Mouse (Mus musculus): ENCODE data around the gene Dusp23. TPM values are rescaled to one million over a fixed set of nuclear protein-coding genes. Genes with fewer than 3 reads are reported as not detected.

The Dusp23 gene
- polyA plus RNA-seq, 1 experiment from 2014 or later, result 6.2 TPM

DNA sequence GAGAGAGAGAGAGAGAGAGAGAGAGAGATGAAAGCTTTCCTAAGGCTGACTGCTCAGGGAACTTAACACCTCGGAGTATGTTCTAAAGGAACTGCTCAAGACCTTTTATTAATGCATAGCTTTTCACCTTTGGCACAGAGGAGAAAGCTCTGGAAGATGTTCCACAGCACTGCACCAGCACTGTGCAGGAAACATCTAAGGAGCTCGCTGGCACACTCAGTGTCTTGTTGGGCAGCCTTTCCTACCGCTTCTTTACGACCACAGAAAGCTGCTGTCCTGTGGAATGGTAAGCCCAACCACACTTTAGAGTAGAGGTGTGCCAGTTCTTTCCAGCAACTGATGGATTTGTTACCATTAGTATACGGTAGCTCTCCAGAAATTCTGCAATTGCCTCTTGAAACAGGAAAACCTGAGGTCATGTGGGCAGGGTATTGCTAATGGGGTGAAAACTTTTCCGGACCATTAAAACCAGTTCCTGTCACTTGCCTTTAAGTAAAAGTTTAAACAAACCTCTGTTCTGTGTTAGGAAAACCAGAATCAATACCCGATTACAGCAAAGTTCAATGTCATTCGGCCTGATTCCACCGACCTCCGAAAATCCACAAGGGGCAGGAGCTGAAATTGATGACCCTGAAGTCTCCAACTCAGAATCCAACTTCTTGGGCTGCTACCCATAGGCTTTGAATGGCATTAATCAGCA, 18.7 kb upstream of the Dusp23 start:
- no peak overlapping the region for H3K27ac ChIP-seq (ENCODE audit: low read length)
- H3K4me2 ChIP-seq (ENCODE audit: low read length), result no peak overlapping the region
- H3K9me3 ChIP-seq (ENCODE audit: control insufficient read depth, low read length), result no peaks in the 10 kb centered on the region
- H3K4me1 ChIP-seq (replicated peaks; ENCODE audit: control insufficient read depth, insufficient read depth, low read length), result no peaks in the 10 kb centered on the region
- H3K4me3 ChIP-seq (replicated peaks; ENCODE audit: low read length), result no peak overlapping the region
- H3K27me3 ChIP-seq (replicated peaks; ENCODE audit: control insufficient read depth, insufficient read depth, low read length), result no peaks in the 10 kb centered on the region
- H3K36me3 ChIP-seq (ENCODE audit: control insufficient read depth, insufficient read depth), result no peaks in the 10 kb centered on the region
- 91% methylated on average over 10 of the region's 10 CpGs for WGBS
- no peak overlapping the region for H3K9ac ChIP-seq (replicated peaks; ENCODE audit: low read depth, low read length)
- ATAC-seq, result no peak

DNA sequence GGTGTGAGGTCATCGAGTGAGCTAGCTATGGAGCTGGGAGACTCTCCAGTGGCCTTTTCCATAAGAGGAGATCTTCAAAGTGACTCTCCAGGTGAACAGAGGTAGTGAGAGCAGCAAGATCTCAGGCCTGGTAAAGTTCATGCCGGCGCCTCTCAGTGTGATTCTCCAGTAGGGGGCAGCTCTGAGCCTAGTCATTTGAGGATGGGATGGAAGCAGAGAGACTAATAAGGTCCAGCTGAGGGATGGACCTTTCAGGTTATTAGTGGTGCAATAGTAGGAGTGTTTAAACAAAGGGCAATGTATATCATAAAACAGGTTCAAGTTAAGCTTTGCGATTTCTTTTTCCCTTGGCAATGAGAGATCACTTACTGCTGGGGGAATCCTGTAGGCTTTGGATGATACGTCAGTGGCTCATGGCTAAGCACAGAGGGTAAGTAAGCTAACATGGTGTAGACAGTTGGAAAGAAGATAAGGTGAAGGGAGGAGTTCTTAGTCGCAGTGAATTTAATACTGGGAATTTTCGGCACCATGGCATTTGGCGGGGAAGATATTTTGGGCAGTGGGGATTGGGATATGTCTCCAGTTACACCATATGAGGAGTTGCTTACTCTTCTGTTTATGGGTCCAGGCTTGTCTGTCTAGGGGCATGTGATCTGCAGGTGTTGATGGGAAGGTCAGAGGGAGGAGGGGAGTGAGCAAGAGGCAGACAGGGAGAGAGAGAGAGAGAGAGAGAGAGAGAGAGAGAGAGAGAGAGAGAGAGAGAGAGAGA, 17.9 kb upstream of the Dusp23 start:
- no peaks in the 10 kb centered on the region for H3K9me3 ChIP-seq (ENCODE audit: control insufficient read depth, low read length)
- no peaks in the 10 kb centered on the region for H3K27me3 ChIP-seq (replicated peaks; ENCODE audit: control insufficient read depth, insufficient read depth, low read length)
- no peak overlapping the region for H3K4me2 ChIP-seq (ENCODE audit: low read length)
- H3K27ac ChIP-seq (ENCODE audit: low read length), result no peak overlapping the region
- no peak overlapping the region for H3K9ac ChIP-seq (replicated peaks; ENCODE audit: low read depth, low read length)
- H3K36me3 ChIP-seq (ENCODE audit: control insufficient read depth, insufficient read depth), result no peaks in the 10 kb centered on the region
- H3K4me3 ChIP-seq (replicated peaks; ENCODE audit: low read length), result no peak overlapping the region
- H3K4me1 ChIP-seq (replicated peaks; ENCODE audit: control insufficient read depth, insufficient read depth, low read length), result no peaks in the 10 kb centered on the region
- no peak for ATAC-seq
- WGBS, result 63% methylated on average over 8 of the region's 8 CpGs

DNA sequence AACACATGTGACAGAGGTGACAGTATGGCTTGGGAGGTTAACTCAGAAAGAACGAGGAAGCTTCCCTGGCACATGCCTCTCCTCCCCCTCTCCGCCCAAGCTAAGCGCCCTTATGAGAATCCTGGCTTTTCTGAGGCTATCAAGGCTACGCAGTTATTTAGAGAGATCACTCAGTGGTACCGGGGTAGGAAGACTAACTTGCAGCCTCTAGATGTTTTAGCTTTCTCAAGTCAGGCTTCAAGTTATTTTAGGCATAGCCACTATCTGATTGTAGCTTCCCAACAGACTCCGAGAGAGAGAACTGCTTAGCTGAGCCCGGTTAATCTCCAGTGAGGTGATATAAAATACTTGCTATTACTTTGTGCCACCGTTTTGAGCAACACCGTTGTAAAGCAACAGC, 16.6 kb upstream of the Dusp23 start:
- H3K9ac ChIP-seq (replicated peaks; ENCODE audit: low read depth, low read length), result no peak overlapping the region
- 87% methylated on average over 9 of the region's 9 CpGs for WGBS
- no peaks in the 10 kb centered on the region for H3K9me3 ChIP-seq (ENCODE audit: control insufficient read depth, low read length)
- no peak overlapping the region for H3K4me2 ChIP-seq (ENCODE audit: low read length)
- no peaks in the 10 kb centered on the region for H3K27me3 ChIP-seq (replicated peaks; ENCODE audit: control insufficient read depth, insufficient read depth, low read length)
- no peak for ATAC-seq
- H3K36me3 ChIP-seq (ENCODE audit: control insufficient read depth, insufficient read depth), result no peaks in the 10 kb centered on the region
- H3K4me1 ChIP-seq (replicated peaks; ENCODE audit: control insufficient read depth, insufficient read depth, low read length), result no peaks in the 10 kb centered on the region
- H3K27ac ChIP-seq (ENCODE audit: low read length), result no peak overlapping the region
- H3K4me3 ChIP-seq (replicated peaks; ENCODE audit: low read length), result no peak overlapping the region

DNA sequence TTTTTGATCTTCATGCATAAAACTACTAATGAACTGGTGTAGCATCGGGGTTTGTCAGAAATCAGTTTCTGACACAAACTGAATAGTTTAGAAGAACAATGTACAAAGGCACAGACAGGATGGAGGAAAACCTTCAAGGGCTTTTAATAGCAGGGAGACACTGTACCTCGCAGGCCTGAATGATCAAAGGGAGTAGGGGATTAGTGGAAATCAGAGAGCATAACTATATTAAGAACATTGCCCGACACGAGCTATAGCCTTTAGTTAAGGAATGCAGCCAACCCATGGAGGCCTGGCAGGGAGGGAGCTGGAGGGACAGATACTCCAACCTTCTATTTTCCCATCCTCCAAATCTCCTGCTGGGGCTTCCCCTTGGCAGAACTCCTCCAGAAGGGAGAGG, 14.5 kb upstream of the Dusp23 start:
- Histone ChIP-seq H3K27me3 (replicated peaks; ENCODE audit: control insufficient read depth, insufficient read depth, low read length) (no peaks in the 10 kb centered on the region), H3K4me3 (replicated peaks; ENCODE audit: low read length) (no peak overlapping the region), H3K9me3 (ENCODE audit: control insufficient read depth, low read length) (no peaks in the 10 kb centered on the region), H3K9ac (replicated peaks; ENCODE audit: low read depth, low read length) (no peak overlapping the region), H3K36me3 (ENCODE audit: control insufficient read depth, insufficient read depth) (no peaks in the 10 kb centered on the region), H3K4me1 (replicated peaks; ENCODE audit: control insufficient read depth, insufficient read depth, low read length) (no peaks in the 10 kb centered on the region), H3K27ac (ENCODE audit: low read length) (no peak overlapping the region), H3K4me2 (ENCODE audit: low read length) (no peak overlapping the region)
- ATAC-seq, result no peak
- 32% methylated on average over 4 of the region's 4 CpGs for WGBS

DNA sequence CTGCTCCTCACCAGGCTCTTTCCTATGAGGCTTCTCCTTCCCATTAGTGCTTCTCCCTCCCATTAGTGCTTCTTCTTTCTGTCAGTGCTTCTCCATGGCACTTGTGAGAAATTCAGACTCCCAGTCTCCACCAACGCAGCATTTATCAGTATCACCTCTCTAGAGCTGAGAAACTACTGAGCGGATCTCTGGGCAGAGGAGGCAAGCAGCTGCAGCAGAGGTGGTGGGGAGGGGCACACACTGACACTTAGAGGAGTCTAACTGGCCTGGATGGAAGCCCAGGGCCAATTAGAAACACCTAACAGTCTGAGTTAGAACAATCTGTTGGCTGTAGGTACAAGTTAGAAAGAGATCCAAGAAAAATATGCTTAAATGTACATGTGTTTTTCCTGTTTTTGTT, 6.0 kb upstream of the Dusp23 start:
- WGBS, result 62% methylated on average over 2 of the region's 2 CpGs

DNA sequence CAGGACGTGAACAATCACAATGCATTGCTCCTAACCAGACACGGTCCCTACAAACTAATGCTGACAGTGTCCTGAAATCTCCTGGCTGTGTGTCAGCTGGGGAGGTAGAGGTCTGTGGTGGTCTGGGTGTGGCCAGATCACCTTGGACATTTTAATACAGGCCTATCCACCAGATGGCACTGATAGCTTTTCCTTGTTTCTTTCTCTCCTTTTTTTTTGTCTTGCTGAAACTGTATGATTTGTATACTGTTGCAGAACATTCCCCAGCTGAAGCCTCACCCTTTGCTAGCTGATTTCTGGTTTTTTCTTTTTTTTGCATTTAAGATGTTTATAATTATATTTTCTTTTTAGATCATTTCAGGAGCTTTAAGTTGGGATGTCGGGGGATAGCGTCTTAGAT, 5.0 kb upstream of the Dusp23 start:
- Histone ChIP-seq H3K9me3 (ENCODE audit: control insufficient read depth, low read length) (no peaks in the 10 kb centered on the region), H3K4me2 (ENCODE audit: low read length) (no peak overlapping the region), H3K36me3 (ENCODE audit: control insufficient read depth, insufficient read depth) (no peaks in the 10 kb centered on the region), H3K4me3 (replicated peaks; ENCODE audit: low read length) (no peak overlapping the region), H3K4me1 (replicated peaks; ENCODE audit: control insufficient read depth, insufficient read depth, low read length) (no peaks in the 10 kb centered on the region), H3K27ac (ENCODE audit: low read length) (no peak overlapping the region), H3K27me3 (replicated peaks; ENCODE audit: control insufficient read depth, insufficient read depth, low read length) (no peaks in the 10 kb centered on the region), H3K9ac (replicated peaks; ENCODE audit: low read depth, low read length) (no peak overlapping the region)
- 84% methylated on average over 4 of the region's 4 CpGs for WGBS
- ATAC-seq, result no peak

More for the DNA sequence above, 6.0 kb upstream of the Dusp23 start:
- H3K9ac ChIP-seq (replicated peaks; ENCODE audit: low read depth, low read length), result no peak overlapping the region
- no peaks in the 10 kb centered on the region for H3K36me3 ChIP-seq (ENCODE audit: control insufficient read depth, insufficient read depth)
- H3K4me3 ChIP-seq (replicated peaks; ENCODE audit: low read length), result no peak overlapping the region
- no peak for ATAC-seq
- no peak overlapping the region for H3K27ac ChIP-seq (ENCODE audit: low read length)
- no peaks in the 10 kb centered on the region for H3K4me1 ChIP-seq (replicated peaks; ENCODE audit: control insufficient read depth, insufficient read depth, low read length)
- no peak overlapping the region for H3K4me2 ChIP-seq (ENCODE audit: low read length)
- H3K27me3 ChIP-seq (replicated peaks; ENCODE audit: control insufficient read depth, insufficient read depth, low read length), result no peaks in the 10 kb centered on the region
- H3K9me3 ChIP-seq (ENCODE audit: control insufficient read depth, low read length), result no peaks in the 10 kb centered on the region

DNA sequence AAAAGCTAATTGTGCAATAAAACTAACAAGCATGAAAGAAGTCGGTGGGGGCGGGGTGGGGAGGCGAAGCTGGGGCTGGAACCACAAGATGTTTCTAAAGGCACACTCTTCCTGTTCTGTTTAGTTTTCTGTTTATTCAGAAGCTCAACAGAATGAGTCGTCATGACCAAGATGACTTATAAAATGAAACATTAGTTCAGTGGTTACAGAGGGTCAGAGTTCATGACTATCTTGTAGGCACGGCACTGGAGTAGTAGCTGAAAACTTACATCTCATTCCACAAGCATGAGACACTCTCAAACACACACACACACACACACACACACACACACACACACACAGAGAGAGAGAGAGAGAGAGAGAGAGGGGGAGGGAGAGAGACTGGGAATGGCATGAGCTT, 3.5 kb upstream of the Dusp23 start:
- no peaks in the 10 kb centered on the region for H3K27me3 ChIP-seq (replicated peaks; ENCODE audit: control insufficient read depth, insufficient read depth, low read length)
- ATAC-seq, result no peak
- H3K4me3 ChIP-seq (replicated peaks; ENCODE audit: low read length), result no peak overlapping the region
- H3K9me3 ChIP-seq (ENCODE audit: control insufficient read depth, low read length), result no peaks in the 10 kb centered on the region
- no peak overlapping the region for H3K27ac ChIP-seq (ENCODE audit: low read length)
- peaks cover 4% of the 10 kb centered on the region for H3K4me1 ChIP-seq (replicated peaks; ENCODE audit: control insufficient read depth, insufficient read depth, low read length)
- WGBS, result 93% methylated on average over 5 of the region's 5 CpGs
- H3K4me2 ChIP-seq (ENCODE audit: low read length), result no peak overlapping the region
- no peak overlapping the region for H3K9ac ChIP-seq (replicated peaks; ENCODE audit: low read depth, low read length)
- H3K36me3 ChIP-seq (ENCODE audit: control insufficient read depth, insufficient read depth), result no peaks in the 10 kb centered on the region

DNA sequence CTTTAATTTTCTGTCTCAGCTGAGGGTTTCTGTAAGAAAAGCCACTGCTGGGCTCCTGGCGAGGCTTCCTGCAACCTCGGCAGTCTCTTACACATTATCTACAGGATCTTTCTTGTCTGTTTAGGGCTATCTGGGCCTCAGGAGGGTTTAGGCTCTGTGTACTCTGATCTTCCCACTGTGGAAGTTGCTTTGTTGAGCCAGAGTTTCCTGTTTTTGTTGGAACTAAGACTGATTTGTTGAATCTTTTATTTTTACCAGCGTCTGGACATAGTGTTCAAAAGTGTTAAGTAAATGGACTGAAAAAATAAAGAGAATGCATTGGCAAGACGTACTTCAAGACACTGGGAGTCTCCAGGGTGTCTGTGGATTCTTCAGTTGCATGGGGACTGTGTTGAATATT, 2.5 kb upstream of the Dusp23 start:
- Histone ChIP-seq H3K9me3 (ENCODE audit: control insufficient read depth, low read length) (no peaks in the 10 kb centered on the region), H3K36me3 (ENCODE audit: control insufficient read depth, insufficient read depth) (no peaks in the 10 kb centered on the region), H3K4me1 (replicated peaks; ENCODE audit: control insufficient read depth, insufficient read depth, low read length) (peaks cover 4% of the 10 kb centered on the region), H3K9ac (replicated peaks; ENCODE audit: low read depth, low read length) (no peak overlapping the region), H3K27ac (ENCODE audit: low read length) (no peak overlapping the region; the same call in 1 of the 2 replicates), H3K27me3 (replicated peaks; ENCODE audit: control insufficient read depth, insufficient read depth, low read length) (no peaks in the 10 kb centered on the region), H3K4me3 (replicated peaks; ENCODE audit: low read length) (no peak overlapping the region), H3K4me2 (ENCODE audit: low read length) (no peak overlapping the region)
- 71% methylated on average over 4 of the region's 4 CpGs for whole genome bisulfite sequencing
- no peak for ATAC-seq

DNA sequence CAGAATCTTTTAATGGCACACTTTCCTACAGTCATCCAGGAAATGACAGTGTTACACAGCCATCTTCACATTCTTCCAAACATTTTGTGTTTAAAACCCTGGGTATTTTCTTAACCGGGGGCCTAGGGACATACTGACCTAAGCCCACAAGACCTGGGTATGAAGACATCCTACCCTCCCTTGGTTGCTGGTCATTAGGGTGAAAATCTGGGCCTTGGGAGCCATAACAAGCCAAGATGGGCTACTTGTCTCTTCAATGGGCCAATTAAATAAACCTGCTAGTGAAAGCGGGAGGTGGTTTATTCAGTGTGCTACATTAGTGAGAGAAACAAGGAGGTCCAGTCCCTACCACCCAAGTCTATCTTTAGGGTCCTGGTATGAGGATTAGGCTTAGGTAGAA, 1.4 kb upstream of the Dusp23 start:
- Histone ChIP-seq H3K4me2 (ENCODE audit: low read length) (no peak overlapping the region), H3K4me3 (replicated peaks; ENCODE audit: low read length) (no peak overlapping the region), H3K4me1 (replicated peaks; ENCODE audit: control insufficient read depth, insufficient read depth, low read length) (peaks cover 4% of the 10 kb centered on the region), H3K9ac (replicated peaks; ENCODE audit: low read depth, low read length) (no peak overlapping the region), H3K36me3 (ENCODE audit: control insufficient read depth, insufficient read depth) (no peaks in the 10 kb centered on the region), H3K27me3 (replicated peaks; ENCODE audit: control insufficient read depth, insufficient read depth, low read length) (no peaks in the 10 kb centered on the region), H3K9me3 (ENCODE audit: control insufficient read depth, low read length) (no peaks in the 10 kb centered on the region), H3K27ac (ENCODE audit: low read length) (no peak overlapping the region)
- 95% methylated on average over 2 of the region's 2 CpGs for WGBS
- ATAC-seq, result no peak

All from forebrain, embryonic 16.5 days (tissue).